Mouse (Mus musculus): ENCODE results near the gene Smim17.
"Not testable (repeated sequence)": the region's sequence is repeated elsewhere in the genome, so short reads cannot be mapped to it uniquely, and the experiment has no call there.

The Smim17 gene

DNA sequence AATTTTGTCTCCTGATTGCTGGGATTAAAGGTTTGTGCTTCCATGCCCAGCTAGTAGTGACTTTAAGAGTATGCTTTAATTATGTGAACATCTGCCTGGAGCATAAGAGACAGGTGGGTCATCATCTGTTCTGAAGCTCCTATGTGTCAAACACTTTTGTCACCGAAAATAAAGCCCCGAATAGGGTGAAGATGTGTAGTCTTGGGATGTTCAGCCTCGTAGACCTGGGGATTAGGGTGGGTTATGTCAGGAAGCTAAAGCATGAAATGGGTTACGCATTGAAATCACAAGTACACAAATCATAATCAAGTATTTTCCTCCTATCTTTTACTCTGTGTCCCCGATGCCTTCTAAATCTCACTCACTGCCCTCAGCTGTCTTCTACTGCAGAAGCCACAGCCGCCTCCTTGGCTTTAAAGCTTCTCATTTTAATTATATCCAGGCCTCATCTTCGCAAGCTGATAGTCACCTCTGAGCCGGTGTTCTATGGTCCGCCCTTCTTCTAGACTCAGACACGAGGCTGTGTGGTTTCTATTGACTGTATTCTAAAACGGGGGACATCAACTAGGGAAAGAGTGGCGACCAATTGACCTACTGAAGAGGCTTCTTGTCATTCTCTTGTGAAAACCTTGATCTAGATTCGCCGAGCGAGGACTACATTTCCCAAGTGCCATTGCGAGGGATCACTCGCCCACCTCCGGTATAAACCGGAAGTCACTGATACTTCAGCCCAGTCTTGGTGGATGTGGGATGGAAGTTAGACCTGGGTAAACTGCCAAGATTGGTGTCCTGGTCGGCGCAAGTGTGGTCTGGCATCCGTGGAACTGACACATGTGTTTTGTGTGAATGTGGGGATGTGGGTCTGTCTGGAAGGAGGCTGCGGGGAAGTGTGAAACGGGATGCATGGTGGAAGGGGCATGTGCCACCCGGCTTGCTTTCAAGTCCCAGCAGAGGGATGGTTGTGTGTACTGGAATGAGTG, at the start of gene Smim17:
Gene Smim17 (plus strand): TSS at position 720 of the 980 bp plus-strand sequence.
- peak; percentile 65 to 69 for DNase-seq

DNA sequence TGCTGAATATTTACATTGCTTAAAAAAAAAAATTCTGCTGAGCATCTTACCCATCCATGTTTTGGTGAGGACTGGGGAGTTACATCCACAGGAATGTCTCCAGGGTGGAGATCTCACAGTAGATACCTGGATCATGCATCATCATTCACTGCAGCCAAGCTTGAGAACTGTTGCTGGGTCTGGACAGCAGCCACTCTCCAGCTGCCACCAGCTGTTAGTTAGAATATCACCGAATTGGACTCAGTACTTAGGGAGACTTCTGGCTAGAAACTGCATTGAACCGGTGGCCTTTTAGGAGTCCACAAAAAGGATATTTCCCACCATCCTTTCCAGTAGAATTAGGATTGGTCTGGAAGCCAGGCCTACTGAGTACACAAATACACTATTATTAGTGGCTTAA, 40.4 kb upstream of the Smim17 start:
- DNase-seq = peak; percentile 8

DNA sequence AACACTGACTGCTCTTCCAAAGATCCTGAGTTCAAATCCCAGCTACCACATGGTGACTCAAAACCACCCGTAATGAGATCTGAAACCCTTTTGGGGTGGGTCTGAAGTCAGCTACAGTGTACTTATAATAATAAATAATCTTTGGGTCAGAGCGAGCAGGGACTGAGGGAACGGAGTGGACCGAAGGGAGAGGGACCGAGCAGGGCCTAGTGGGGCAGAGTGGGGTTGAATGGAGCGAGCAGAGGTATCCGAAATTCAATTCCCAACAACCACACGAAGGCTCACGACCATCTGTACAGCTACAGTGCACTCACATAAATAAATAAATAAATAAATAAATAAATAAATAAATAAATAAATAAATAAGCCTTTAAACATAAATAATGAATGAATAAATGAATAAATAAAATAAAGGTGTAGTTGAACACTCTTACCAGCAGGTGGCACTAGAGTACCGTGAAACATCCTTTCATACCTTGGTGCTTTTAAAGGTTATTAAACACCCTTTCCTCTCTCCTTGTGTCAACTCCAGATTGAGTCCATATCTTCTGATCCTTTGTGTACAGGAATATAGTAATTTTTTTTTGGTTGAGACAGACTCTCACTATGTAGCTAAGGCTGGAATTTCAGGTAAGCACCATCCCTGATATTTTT, 39.5 kb upstream of the Smim17 start:
- DNase-seq = peak in 1 of 2 experiments; percentile 2

DNA sequence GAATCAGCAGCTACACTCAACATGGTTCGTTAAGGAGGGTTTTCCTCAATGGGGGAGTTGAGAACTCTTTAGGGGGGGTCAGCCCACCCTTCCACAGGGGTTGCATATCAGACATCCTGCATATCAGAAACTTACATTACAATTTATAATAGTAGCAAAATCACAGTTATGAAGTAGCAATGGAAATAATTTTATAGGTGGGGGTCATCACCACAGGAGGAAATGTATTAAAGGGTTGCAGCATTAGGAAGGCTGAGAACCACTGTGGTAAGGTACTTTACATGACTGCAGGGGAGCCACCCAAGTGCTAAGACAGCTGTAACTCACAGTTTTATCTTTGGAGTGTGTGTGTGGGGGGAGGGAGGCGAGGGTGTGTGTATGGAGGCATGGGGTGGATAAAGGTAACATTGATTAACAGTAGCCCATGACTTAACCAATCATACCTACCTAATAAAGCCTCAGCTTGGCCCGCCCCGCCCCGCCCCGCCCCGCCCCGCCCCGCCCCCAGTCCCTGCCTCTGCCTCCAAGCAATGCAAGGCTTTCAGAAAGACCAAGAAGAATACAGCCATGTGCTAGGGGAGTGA, 37.9 kb upstream of the Smim17 start:
- no peak for DNase-seq

DNA sequence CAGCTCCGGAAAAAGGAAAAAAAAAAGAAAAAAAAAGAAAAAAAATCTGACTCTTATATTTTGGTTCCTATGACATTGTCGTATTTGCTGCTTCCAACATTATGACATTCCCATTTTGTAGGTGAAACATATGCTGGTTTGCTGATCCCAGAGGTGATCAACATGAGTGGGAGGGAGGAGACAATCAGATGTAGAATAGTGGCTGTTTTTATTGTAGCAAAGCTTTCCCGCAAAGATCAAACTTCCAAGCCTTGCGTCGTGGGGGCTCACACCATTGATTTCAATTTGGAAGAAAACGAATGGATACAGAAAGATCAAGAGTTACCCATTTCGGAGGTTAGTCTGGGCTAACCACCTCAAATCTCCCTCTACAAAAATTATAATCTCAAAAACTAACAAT, 36.8 kb upstream of the Smim17 start:
- DNase-seq = no peak

DNA sequence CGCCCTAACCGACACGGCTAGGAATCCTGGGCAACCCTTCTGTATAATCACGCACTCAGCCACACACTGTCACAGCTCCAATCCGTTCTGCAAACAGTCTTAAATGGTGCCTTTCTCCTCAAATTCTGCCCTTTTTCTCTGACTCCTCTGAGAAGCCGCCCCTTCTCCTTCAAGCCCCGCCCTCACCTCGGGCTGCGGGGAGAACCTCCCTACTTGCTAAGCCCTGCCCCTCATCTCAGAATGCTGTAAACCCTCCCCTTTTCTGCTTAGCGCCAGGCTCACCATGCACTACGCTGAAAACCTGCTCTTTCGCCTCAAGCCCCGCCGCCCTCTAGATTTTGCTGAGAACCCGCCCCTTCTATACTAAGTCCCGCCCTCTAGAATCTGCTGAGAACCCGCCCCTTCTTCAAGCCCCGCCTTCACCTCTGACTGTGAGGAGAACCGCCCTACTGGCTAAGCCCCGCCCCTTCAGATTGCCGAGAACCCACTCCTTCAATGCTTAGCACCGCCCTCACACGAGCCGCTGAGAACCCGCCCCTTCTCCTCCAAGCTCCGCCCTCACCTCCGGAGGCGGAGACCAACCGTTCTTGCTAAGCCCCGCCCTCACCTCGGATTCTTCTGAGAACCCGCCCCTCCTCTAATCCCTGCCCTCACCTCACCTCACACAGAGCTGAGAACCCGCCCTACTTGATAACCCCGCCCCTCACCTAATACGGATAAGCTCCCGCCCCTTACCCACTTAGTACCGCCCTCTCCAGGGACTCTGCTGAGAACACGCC, 36.1 kb upstream of the Smim17 start:
- DNase-seq = peak; percentile 100

DNA sequence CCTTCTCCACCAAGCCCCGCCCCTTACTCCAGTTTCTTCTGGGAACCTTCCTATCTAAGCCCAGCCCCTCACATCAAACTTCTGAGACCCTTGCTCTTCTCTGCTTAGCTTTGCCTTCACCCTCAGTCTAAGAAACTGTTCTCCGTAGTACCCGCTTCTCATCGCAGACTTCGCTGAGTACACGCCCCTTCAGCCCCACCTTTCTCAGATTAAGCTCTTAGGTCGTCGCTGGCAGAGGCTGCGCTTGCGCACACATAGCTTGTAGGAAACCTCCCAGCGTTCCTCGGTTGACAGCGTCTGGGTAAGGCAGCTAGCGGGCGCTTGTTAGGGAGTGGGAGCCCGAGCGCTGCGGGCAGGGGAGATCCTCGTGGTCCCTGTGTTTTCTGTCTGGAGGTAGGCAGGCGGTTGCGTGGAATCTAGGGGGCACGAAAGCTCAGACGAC, 35.4 kb upstream of the Smim17 start, which contains the start of gene Zfp78:
Gene Zfp78 (plus strand): TSS at position 234 of the 442 bp plus-strand sequence.
- DNase-seq = peak in 1 of 2 experiments; percentile 92

DNA sequence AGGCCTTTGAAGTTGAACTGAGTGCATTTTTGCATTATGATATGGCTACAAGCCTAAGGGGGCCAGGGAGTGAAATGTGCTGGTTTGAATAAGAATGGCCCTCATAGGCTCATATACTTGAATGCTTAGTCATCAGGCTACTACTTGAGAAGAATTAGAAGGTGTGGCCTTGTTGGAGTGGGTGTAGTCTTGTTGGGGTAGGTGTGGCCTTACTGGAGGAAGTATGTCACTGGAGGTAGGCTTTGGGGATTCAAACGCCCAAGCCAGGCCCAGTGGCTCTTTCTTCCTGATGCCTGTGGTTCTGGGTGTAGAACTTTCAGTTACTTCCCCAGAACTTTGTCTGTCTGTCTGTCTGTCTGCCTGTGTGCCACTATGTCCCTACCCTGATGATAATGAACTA, 33.8 kb upstream of the Smim17 start:
- DNase-seq = no peak

DNA sequence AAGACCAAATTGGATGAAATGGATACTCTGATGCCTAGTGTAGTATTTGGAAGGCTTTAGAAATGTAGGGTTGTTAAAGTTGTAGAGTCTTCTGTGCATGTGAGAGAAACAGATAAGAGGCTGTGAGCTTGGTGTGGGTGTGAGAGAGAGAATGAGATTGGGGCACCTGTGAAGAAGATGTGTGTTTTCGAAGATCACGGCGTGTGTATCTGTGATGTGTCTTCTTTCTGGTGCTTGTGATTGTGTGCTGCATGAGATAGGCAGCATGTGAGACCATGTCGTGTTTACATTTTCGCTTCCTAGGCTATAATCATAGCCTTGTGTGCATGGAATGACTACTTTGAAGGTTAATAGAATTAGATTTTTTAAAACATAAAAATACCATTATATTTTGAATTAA, 31.3 kb upstream of the Smim17 start:
- DNase-seq = no peak

DNA sequence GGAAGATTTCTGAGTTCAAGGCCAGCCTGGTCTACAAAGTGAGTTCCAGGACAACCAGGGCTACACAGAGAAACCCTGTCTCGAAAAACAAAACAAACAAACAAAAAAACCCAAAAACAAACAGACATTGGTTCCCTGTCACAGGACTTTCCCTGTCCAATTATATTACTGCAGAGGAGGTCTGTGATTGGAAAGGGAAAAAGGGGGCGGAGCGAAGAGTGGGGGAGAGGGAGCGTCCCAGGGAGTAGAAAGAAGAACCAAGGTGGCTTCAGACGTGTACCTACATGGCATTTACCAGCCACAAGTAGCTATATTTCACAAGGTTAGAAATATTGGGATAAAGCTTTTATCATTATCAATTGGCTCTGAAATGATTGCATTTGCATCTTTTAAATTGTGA, 30.4 kb upstream of the Smim17 start:
- DNase-seq = not testable (repeated sequence)

DNA sequence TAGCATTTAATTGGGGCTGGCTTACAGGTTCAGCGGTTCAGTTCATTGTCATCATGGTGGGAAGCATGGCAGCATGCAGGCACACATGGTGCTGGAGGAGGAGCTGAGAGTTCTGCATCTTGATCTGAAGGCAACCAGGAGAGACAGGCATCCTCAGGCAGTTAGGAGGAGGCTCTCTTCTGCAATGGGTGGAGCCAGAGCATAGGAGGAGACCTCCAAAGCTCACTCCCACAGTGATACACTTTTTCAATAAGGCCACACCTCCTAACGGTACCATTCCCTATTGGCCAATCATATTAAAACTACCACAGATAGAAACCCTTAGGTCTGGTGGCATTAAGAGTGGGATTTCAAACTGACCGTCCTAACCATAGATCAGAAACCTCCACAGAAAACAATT, 29.1 kb upstream of the Smim17 start:
- no peak for DNase-seq

DNA sequence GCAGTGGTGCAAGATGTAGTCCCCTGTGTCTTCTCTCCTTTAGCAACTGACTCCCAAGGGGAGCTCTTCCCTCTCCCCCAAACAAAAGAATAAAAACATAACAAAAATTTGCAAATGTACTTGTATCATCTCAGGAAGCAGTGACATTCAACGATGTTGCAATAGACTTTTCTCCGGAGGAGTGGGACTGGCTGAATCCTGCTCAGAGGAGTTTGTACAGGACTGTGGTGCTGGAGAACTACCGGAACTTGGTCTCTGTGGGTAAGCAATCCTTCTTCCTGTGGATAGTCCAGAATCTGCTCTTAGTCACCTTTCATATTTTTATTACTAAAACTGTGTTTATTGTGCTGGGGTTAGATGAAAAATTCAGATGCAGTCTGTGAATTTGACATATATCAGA, 25.5 kb upstream of the Smim17 start:
- no peak for DNase-seq

DNA sequence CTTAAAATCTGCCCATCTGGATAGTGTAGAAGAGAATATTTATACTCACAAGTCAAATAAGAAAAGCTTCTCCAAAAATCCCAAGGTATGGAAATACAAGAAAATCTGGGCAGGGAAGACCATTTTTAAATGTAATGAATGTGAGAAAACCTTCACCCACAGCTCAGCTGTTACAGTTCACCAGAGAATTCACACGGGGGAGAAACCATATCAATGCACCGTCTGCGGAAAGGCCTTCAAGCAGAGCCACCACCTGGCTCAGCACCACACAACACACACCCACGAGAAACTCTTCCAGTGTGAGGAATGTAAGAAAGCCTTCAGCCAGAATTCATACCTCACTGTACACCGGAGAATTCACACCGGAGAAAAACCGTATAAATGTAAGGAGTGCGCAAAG, 20.1 kb upstream of the Smim17 start:
- DNase-seq = no peak

DNA sequence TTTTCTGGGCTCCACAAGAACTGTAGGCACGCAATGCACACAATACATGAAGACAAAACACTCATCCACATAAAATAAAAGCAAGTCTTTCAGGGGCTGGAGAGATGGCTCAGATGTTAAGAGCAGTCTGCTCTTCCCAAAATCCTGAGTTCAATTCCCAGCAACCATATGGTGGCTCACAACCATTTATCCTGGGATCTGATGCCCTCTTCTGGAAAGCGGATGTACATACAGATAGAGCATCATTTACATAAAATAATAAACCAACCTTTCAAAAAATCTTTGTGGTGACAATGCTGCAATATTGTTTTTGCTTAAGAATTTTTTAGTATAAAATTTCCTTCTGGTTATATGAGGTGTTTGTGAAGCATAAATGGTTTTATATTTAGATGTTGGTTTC, 17.1 kb upstream of the Smim17 start:
- no peak for DNase-seq

DNA sequence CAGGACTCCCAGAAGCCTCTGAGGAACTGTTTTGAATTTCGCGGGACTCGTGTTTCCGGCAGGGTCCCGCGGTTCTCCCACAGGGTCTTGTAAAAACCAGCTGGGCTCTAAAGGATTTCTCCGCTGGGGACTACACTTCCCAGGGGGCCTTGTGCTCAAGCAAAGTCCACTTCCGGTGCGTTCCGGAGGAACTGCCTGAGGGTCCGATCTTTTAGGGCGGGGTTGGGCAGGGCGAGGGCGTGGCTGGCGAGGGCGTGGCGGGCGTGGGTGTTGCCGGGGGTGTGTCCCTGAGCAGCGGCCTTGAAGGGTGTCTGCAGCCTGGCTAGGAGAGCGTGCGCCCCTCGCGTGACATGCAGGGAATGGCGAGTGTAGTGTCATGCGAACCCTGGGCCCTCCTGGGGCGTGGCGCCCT, 15.5 kb upstream of the Smim17 start, which contains the start of gene Zfp28:
Gene Zfp28 (plus strand): TSS at position 252 of the 412 bp plus-strand sequence.
- DNase-seq = peak; percentile 98

DNA sequence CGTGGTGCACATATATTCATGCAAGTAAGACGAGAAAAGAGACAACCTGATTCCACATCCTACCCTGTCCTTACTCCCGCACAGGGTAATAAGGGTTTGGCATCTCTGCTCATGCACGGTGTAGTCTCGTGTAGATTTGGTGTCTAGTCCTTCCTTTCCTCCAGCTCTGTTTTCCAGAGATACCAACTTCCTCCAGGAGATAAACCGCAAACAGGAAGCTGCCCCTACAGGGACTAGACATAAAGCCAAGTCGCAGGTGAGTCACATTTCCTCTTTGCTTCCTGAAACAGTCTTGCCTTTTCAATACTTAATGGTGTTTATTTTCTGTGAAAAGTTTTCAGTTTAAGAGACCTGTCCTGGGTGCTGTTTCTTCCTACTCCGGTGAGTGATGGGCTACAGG, 14.5 kb upstream of the Smim17 start:
- DNase-seq = no peak

DNA sequence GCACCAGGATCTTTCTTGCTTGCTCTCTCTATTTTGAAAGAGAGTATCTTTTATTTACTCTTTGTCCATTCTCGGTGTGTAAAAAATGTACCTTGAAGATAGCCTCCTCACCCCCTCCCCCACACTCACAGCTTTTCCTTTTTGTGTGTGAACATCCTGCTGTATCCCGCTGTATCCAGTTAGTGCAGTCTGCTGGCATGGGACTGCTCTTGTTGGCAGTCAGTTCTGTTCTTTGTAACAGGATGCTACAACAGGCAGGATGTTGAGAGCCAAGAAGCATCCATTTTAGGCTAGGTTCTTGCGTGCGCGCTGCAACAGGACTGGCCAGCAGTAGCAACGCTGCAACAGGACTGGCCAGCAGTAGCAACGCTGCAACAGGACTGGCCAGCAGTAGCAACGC, 11.5 kb upstream of the Smim17 start:
- peak in 1 of 2 experiments; percentile 10 for DNase-seq

DNA sequence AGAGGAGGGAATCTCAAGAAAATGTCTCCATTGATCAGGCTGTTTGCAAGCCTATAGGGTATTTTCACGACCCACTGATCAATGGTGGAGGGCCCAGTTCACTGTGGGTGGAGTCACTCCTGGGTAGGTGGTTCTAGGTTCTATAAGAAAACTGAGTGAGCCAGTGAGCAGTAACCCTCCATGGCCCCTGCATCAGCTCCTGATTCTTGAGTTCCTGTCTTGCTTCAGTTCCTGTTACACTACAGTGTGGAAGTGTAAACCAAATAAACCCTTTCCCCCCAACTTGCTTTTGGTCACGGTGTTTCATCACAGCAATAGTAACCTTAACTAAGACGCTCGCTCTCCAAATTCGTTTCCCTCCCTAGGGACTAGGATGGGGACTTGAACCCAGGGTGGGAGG, 9.5 kb upstream of the Smim17 start:
- DNase-seq = no peak

DNA sequence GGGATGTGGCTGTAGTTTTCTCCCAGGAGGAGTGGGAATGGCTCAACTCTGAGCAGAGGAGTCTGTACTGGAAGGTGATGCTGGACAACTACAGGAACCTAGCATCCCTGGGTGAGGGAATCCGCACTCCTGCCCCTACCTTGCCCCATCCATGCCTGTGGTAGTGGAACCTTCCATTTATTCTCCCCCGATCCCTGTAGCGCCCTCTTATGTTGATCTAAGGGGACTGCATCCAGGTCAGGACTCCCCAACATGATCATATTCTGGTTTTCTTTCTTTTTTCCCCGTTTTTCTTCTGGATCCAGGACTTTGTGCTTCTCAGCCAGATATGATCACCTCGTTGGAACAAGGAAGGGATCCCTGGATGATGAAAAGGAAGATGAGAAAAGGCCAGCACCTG, 9.1 kb upstream of the Smim17 start:
- no peak for DNase-seq

DNA sequence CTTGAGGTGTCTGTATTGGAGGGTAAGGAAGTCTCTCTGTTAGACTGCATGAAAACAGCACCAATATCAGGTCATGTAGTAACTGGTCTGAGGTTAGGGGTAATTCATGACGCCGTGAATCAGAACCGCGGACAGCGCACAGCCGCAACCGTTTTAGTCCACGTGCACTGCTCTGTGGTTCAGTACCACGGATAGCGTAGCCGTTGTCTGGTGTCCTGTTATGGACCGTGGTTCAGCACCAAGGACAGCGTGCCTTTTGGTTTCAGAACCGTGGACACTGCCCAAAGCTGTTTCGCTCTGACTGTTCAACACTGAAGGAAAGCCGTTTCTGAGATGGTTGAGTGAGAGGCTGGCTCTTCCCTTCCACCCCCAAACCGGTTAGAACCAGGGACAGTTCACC, 11.5 kb downstream of the Smim17 start, which contains the start of gene Gm20715:
Gene Gm20715 (plus strand): TSS at position 235 of the 400 bp plus-strand sequence.
- DNase-seq = peak; percentile 98 to 99

DNA sequence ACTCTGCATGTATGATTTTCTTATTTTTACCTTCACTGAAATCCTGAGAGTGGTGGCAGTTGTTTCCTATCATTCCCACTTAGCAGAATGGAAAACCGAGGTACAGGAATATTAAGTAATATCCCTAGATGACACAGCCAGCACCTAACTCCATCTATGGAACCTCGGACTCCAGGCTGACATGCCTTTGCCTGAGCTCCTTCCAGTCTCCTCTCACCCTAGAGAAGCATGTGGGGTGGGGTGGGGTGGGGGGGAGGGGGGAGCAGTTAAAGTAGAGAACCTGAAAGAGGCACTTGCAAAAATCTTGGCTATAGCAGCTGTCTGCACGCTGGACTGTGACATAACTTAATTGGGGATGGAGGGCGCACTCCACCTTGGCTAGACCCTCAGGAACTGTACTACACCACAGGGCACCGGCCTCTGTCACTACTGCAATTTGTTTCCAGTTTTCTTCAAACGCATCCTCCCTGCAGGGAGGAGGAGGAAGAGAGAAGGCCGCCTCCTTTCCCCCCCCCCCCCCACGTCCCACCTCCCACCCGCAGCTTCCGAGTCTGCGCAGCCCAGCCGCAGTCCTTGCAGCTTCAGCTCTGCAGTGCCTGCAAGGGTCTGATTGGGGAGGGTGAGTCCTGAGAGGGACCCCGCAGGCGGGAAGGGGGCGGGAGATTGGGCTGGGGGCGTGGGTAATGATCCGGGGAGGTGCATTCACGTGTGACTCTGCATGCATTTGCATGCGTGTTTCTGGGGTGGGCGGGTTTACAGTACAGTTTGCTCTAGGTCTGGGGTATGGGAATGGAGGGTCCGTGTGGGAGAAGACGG, 16.3 kb downstream of the Smim17 start:
- DNase-seq = no peak

DNA sequence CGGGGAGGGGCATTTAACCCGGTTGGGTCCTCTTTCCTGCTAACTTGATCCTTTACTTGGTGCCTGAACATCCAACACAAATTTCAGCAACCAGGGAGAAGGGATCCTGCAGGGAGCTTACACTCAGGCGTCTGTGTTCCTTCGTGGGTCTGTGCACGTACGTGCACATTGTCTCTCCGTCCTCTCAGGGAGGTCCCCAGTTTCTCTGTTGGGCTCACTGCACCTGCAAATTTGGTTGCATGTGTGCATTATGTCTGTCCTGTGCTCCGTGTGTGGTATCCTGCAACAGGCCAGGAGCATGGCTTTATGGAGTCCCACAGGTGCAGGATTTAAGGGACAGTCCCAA, 16.9 kb downstream of the Smim17 start:
- no peak for DNase-seq
